Mouse (Mus musculus) intestine, postnatal 0 days (tissue): ENCODE measurements around the gene Wwox. TPM values are rescaled to one million over a fixed set of nuclear protein-coding genes. Genes with fewer than 3 reads are reported as not detected.

Experiments
- ATAC-seq: fragments of 200-750 bp; cut with Nextera tagmentation; 2 replicates; pipeline ENCODE4 v1.8.0; 2017; ENCODE audit warnings: mild to moderate bottlenecking, moderate TSS enrichment, moderate library complexity
- H3K27ac ChIP-seq: fragments of 300-500 bp; sonication (generic); 2 replicates; pipeline ENCODE4 v1.5.1; 2014; ENCODE audit warnings: mild to moderate bottlenecking, low read depth, low read length, moderate library complexity
- H3K27me3 ChIP-seq: fragments of 300-500 bp; sonication (generic); replicated peaks from 2 replicates; pipeline ENCODE4 v1.6.1; 2014; ENCODE audit warnings: low read length, mixed read lengths; ENCODE audit not compliant: control insufficient read depth, insufficient read depth
- H3K36me3 ChIP-seq: fragments of 300-500 bp; sonication (generic); 2 replicates; pipeline ENCODE4 v1.6.1; 2014; ENCODE audit warnings: mild to moderate bottlenecking, moderate library complexity; ENCODE audit not compliant: control insufficient read depth, insufficient read depth
- H3K4me1 ChIP-seq: fragments of 300-500 bp; sonication (generic); replicated peaks from 2 replicates; pipeline ENCODE4 v1.6.1; 2014; ENCODE audit warnings: antibody characterized with exemption, low read length, mixed read lengths; ENCODE audit not compliant: control insufficient read depth, insufficient read depth
- H3K4me2 ChIP-seq: fragments of 300-500 bp; sonication (generic); replicated peaks from 2 replicates; pipeline ENCODE4 v1.6.1; 2014; ENCODE audit warnings: low read depth, mild to moderate bottlenecking, moderate library complexity
- H3K4me3 ChIP-seq: fragments of 300-500 bp; sonication (generic); 2 replicates; pipeline ENCODE4 v1.5.1; 2014; ENCODE audit warnings: low read depth, low read length
- H3K9ac ChIP-seq: fragments of 300-500 bp; sonication (generic); 2 replicates; pipeline ENCODE4 v1.6.1; 2014; ENCODE audit warnings: mild to moderate bottlenecking, low read depth, low read length
- H3K9me3 ChIP-seq: fragments of 300-500 bp; sonication (generic); 2 replicates; pipeline ENCODE4 v1.6.1; 2016; ENCODE audit warnings: mixed run types; ENCODE audit not compliant: control insufficient read depth
- CTCF ChIP-seq: sonication (generic); IDR thresholded peaks from 2 replicates; pipeline ENCODE4 v1.5.1; 2016; ENCODE audit warnings: low read depth, mild to moderate bottlenecking, control low read depth, antibody characterized with exemption, moderate library complexity
- WGBS: fragments of 180-500 bp; shearing (Covaris S2); extraction: QIAGEN DNeasy Blood & Tissue Kit; methylation state at CpG from one replicate; pipeline ENCODE4 v1.1.7; 2014; 5-methylcytosine and 5-hydroxymethylcytosine counted together
- polyA plus RNA-seq: library from polyadenylated mRNA; unstranded; fragments of >200 nt; fragmentation: Nextera tagmentation; extraction: Ambion mirVana; gene quantifications from 2 replicates; pipeline ENCODE4 v1.2.1, GENCODE M21; 2015

Wwox gene
- polyA plus RNA-seq, 1 experiment from 2014 or later: 7.1 TPM

GRCm38 (mm10) chr8:115278291-115278690 lies 838.8 kb downstream of the Wwox start:
- TF ChIP-seq CTCF: no peak
- Histone ChIP-seq H3K27me3 (no peaks in the 10 kb centered on the region), H3K4me2 (no peak overlapping the region), H3K9me3 (no peaks in the 10 kb centered on the region), H3K9ac (no peak overlapping the region), H3K27ac (no peak overlapping the region), H3K4me1 (no peaks in the 10 kb centered on the region), H3K36me3 (no peaks in the 10 kb centered on the region), H3K4me3 (no peak overlapping the region)
- WGBS: 93% methylated on average over 5 of the region's 5 CpGs
- ATAC-seq: no peak

- 57% methylated on average over 8 of the region's 8 CpGs for WGBS
- Histone ChIP-seq H3K9me3 (no peaks in the 10 kb centered on the region), H3K4me2 (no peak overlapping the region), H3K36me3 (no peaks in the 10 kb centered on the region), H3K9ac (no peak overlapping the region), H3K27me3 (no peaks in the 10 kb centered on the region), H3K4me1 (no peaks in the 10 kb centered on the region), H3K4me3 (no peak overlapping the region), H3K27ac (no peak overlapping the region)
- no peak for TF ChIP-seq CTCF
- ATAC-seq: no peak
Measured at GRCm38 (mm10) chr8:115290224-115290623, 850.8 kb downstream of the Wwox start.

GRCm38 (mm10) chr8:115296760-115297159 lies 857.3 kb downstream of the Wwox start:
- 57% methylated on average over 9 of the region's 9 CpGs for WGBS

GRCm38 (mm10) chr8:115302484-115302883 lies 863.0 kb downstream of the Wwox start:
- Histone ChIP-seq H3K4me1 (no peaks in the 10 kb centered on the region), H3K9ac (no peak overlapping the region), H3K27ac (no peak overlapping the region), H3K36me3 (no peaks in the 10 kb centered on the region), H3K4me3 (no peak overlapping the region), H3K27me3 (no peaks in the 10 kb centered on the region), H3K9me3 (no peaks in the 10 kb centered on the region), H3K4me2 (no peak overlapping the region)
- WGBS: 49% methylated on average over 7 of the region's 7 CpGs
- no peak for TF ChIP-seq CTCF
- ATAC-seq: no peak

More at GRCm38 (mm10) chr8:115296760-115297159, 857.3 kb downstream of the Wwox start:
- no peak for TF ChIP-seq CTCF
- H3K4me1 ChIP-seq: no peaks in the 10 kb centered on the region
- no peak overlapping the region for H3K4me3 ChIP-seq
- H3K27me3 ChIP-seq: no peaks in the 10 kb centered on the region
- no peaks in the 10 kb centered on the region for H3K9me3 ChIP-seq
- no peak overlapping the region for H3K4me2 ChIP-seq
- no peak for ATAC-seq
- no peak overlapping the region for H3K9ac ChIP-seq
- H3K36me3 ChIP-seq: no peaks in the 10 kb centered on the region
- no peak overlapping the region for H3K27ac ChIP-seq

- H3K9me3 ChIP-seq: no peaks in the 10 kb centered on the region
- 39% methylated on average over 4 of the region's 4 CpGs for WGBS
Measured at GRCm38 (mm10) chr8:115307412-115307811, 868.0 kb downstream of the Wwox start.

GRCm38 (mm10) chr8:115311003-115311402 lies 871.5 kb downstream of the Wwox start:
- no peak for TF ChIP-seq CTCF
- no peaks in the 10 kb centered on the region for H3K9me3 ChIP-seq
- no peak overlapping the region for H3K27ac ChIP-seq
- H3K4me2 ChIP-seq: no peak overlapping the region
- no peak overlapping the region for H3K9ac ChIP-seq
- H3K4me3 ChIP-seq: no peak overlapping the region
- H3K27me3 ChIP-seq: no peaks in the 10 kb centered on the region
- no peaks in the 10 kb centered on the region for H3K4me1 ChIP-seq
- WGBS: 80% methylated on average over 6 of the region's 6 CpGs
- ATAC-seq: no peak
- no peaks in the 10 kb centered on the region for H3K36me3 ChIP-seq

More at GRCm38 (mm10) chr8:115307412-115307811, 868.0 kb downstream of the Wwox start:
- TF ChIP-seq CTCF: no peak
- Histone ChIP-seq H3K4me2 (no peak overlapping the region), H3K36me3 (no peaks in the 10 kb centered on the region), H3K4me1 (no peaks in the 10 kb centered on the region), H3K4me3 (no peak overlapping the region), H3K9ac (no peak overlapping the region), H3K27me3 (no peaks in the 10 kb centered on the region), H3K27ac (no peak overlapping the region)
- ATAC-seq: no peak

- H3K36me3 ChIP-seq: no peaks in the 10 kb centered on the region
- H3K9me3 ChIP-seq: no peaks in the 10 kb centered on the region
- TF ChIP-seq CTCF: no peak
- no peak overlapping the region for H3K9ac ChIP-seq
- WGBS: 63% methylated on average over 2 of the region's 2 CpGs
- no peaks in the 10 kb centered on the region for H3K4me1 ChIP-seq
- no peak overlapping the region for H3K4me3 ChIP-seq
- no peaks in the 10 kb centered on the region for H3K27me3 ChIP-seq
- ATAC-seq: no peak
- H3K4me2 ChIP-seq: no peak overlapping the region
- H3K27ac ChIP-seq: no peak overlapping the region
Measured at GRCm38 (mm10) chr8:115312371-115312770, 872.9 kb downstream of the Wwox start.
